25 mouse cellular contexts compared by ENCODE assay signal in genomic region chr5:121541235-121541634, GRCm38 (mm10). TPM values are rescaled to one million over a fixed set of nuclear protein-coding genes. Genes with fewer than 3 reads are reported as not detected.
DNase-seq lines count a peak whose midpoint lies in the region; ATAC-seq and TF ChIP-seq lines count a peak whose summit lies in the region.
"Had no signal": no experiment of that assay in that cellular context is flagged by ENCODE, and none has a peak within 500 bp of the region (broad histone marks: within the 10 kb centered on the region; RNA-seq: fewer than 3 reads in every experiment).

No protein-coding gene starts in this region.

- 80% methylated on average over 7 of the region's 7 CpGs for WGBS in lung, embryonic 14.5 days
- WGBS in heart, embryonic 11.5 days (ENCODE audit: insufficient replicate concordance) = 89% methylated on average over 7 of the region's 7 CpGs
- WGBS in midbrain, embryonic 14.5 days = 87% methylated on average over 7 of the region's 7 CpGs

- H3K36me3 ChIP-seq in lung, embryonic 14.5 days (ENCODE audit: insufficient read depth) = peaks cover 24% of the 10 kb centered on the region
- 0 out of 2 replicates have a peak, but pooled peaks cover 2% of the 10 kb centered on the region for H3K36me3 ChIP-seq in heart, embryonic 11.5 days (ENCODE audit: control insufficient read depth, insufficient read depth, low read length)
- peaks cover 18% of the 10 kb centered on the region for H3K36me3 ChIP-seq in midbrain, embryonic 14.5 days (ENCODE audit: control insufficient read depth, insufficient read depth, low read length)

- no peak overlapping the region for H3K4me3 ChIP-seq in gastrocnemius, adult 2 months
- no peak overlapping the region for H3K4me3 ChIP-seq in lung, embryonic 14.5 days (ENCODE audit: low read depth, low read length)
- H3K4me3 ChIP-seq in heart, embryonic 11.5 days (ENCODE audit: low read depth, low read length) = no peak overlapping the region
- H3K4me3 ChIP-seq in midbrain, embryonic 14.5 days (replicated peaks; ENCODE audit: low read depth, low read length) = no peak overlapping the region
- H3K4me3 ChIP-seq: embryonic facial prominence, embryonic 15.5 days; forebrain, embryonic 10.5 days; liver, embryonic 15.5 days had no signal

- H3K9ac ChIP-seq in lung, embryonic 14.5 days = no peak overlapping the region
- no peak overlapping the region for H3K9ac ChIP-seq in heart, embryonic 11.5 days (ENCODE audit: low read depth, low read length)
- H3K9ac ChIP-seq in midbrain, embryonic 14.5 days (replicated peaks; ENCODE audit: low read length) = no peak overlapping the region
- H3K9ac ChIP-seq: embryonic facial prominence, embryonic 15.5 days; liver, embryonic 15.5 days had no signal

- no peaks in the 10 kb centered on the region for H3K27me3 ChIP-seq in lung, embryonic 14.5 days (ENCODE audit: insufficient read depth, low read length)
- no peaks in the 10 kb centered on the region for H3K27me3 ChIP-seq in heart, embryonic 11.5 days (ENCODE audit: control insufficient read depth, insufficient read depth, low read length)
- H3K27me3 ChIP-seq in midbrain, embryonic 14.5 days (ENCODE audit: control insufficient read depth, insufficient read depth, low read length) = no peaks in the 10 kb centered on the region
- H3K27me3 ChIP-seq: embryonic facial prominence, embryonic 15.5 days; liver, embryonic 15.5 days had no signal

- H3K27ac ChIP-seq in gastrocnemius, adult 2 months = no peak overlapping the region
- no peak overlapping the region for H3K27ac ChIP-seq in lung, embryonic 14.5 days (ENCODE audit: low read depth)
- H3K27ac ChIP-seq in heart, embryonic 11.5 days (ENCODE audit: low read depth, low read length) = no peak overlapping the region
- H3K27ac ChIP-seq in midbrain, embryonic 14.5 days (replicated peaks; ENCODE audit: low read depth, low read length) = no peak overlapping the region
- H3K27ac ChIP-seq: embryonic facial prominence, embryonic 15.5 days; forebrain, embryonic 10.5 days; liver, embryonic 15.5 days had no signal

- ATAC-seq in lung, embryonic 14.5 days (ENCODE audit: insufficient read depth) = no peak
- ATAC-seq in heart, embryonic 11.5 days (replicated peaks; ENCODE audit: insufficient number of reproducible peaks, low FRiP score, low TSS enrichment) = no peak
- ATAC-seq in midbrain, embryonic 14.5 days (ENCODE audit: low FRiP score, low TSS enrichment) = no peak

- TF ChIP-seq CTCF in gastrocnemius, adult 2 months (IDR thresholded peaks at IDR 0.05) = 0 out of 2 replicates have a peak, but pooled peaks have one; percentile 1
- 0 out of 2 replicates have a peak, but pooled peaks have one; percentile 11 for TF ChIP-seq CTCF in lung, embryonic 14.5 days (IDR thresholded peaks at IDR 0.05; ENCODE audit: low read depth)

- H3K4me1 ChIP-seq in lung, embryonic 14.5 days (ENCODE audit: insufficient read depth) = peaks cover 4% of the 10 kb centered on the region; the same call in 1 of the 2 replicates
- H3K4me1 ChIP-seq in heart, embryonic 11.5 days (ENCODE audit: control insufficient read depth, insufficient read depth, low read length) = peaks cover 12% of the 10 kb centered on the region
- H3K4me1 ChIP-seq in midbrain, embryonic 14.5 days (ENCODE audit: control insufficient read depth, insufficient read depth, low read length) = peaks cover 18% of the 10 kb centered on the region

- H3K4me2 ChIP-seq in lung, embryonic 14.5 days = no peak overlapping the region
- no peak overlapping the region for H3K4me2 ChIP-seq in heart, embryonic 11.5 days
- no peak overlapping the region for H3K4me2 ChIP-seq in midbrain, embryonic 14.5 days (ENCODE audit: low read length)
- H3K4me2 ChIP-seq: embryonic facial prominence, embryonic 15.5 days; liver, embryonic 15.5 days had no signal

- no peaks in the 10 kb centered on the region for H3K9me3 ChIP-seq in lung, embryonic 14.5 days (ENCODE audit: low read depth, low read length)
- H3K9me3 ChIP-seq in heart, embryonic 11.5 days (replicated peaks; ENCODE audit: control insufficient read depth, low read length) = no peaks in the 10 kb centered on the region
- H3K9me3 ChIP-seq in midbrain, embryonic 14.5 days (ENCODE audit: control insufficient read depth, low read length) = no peaks in the 10 kb centered on the region
- H3K9me3 ChIP-seq: embryonic facial prominence, embryonic 15.5 days; forebrain, embryonic 10.5 days; liver, embryonic 15.5 days had no signal

- DNase-seq in gastrocnemius, adult 2 months = no peak
- no peak for DNase-seq in gastrocnemius, adult 18-20 months (ENCODE audit: low spot score)
- DNase-seq in lung, embryonic 14.5 days = no peak
- DNase-seq in lung, postnatal 25 days (ENCODE audit: low spot score) = no peak
- peak; percentile 66 for DNase-seq in ES-CJ7 (ENCODE audit: low read depth, low spot score)
- DNase-seq in induced T-regulatory cell, adult 2 months (ENCODE audit: low read depth) = peak; percentile 27
- DNase-seq in midbrain, embryonic 14.5 days = no peak
- DNase-seq: adrenal gland, postnatal 10 days; cerebellum, adult 11-12 months; cerebellum, postnatal 14 days; gastrocnemius, postnatal 10 days; kidney, adult 9 months; lung, postnatal 36 days had no signal

- intact Hi-C loops in gastrocnemius, adult 2 months (cut with DNase I) = no loop called here

RNA-seq across cellular contexts. Expression of gene Adam1a, which starts 4.0 kb away (rescaled TPM):
- total RNA-seq in gastrocnemius, adult 2 months (2021) = 1 to 10 TPM; 2.0 to 3.0 TPM
- 1 to 10 TPM; 1.7 to 2.0 TPM for total RNA-seq in gastrocnemius, adult 18-20 months (2021)
- 1.6 and 1.7 TPM in 2 replicates for polyA plus RNA-seq in lung, embryonic 14.5 days (2014; fragmentation: Nextera tagmentation; extraction: Ambion mirVana)
- 1.0 and 1.3 TPM in 2 replicates for polyA plus RNA-seq in heart, embryonic 11.5 days (2014; fragmentation: Nextera tagmentation; extraction: Ambion mirVana)
- 6.8 and 6.9 TPM in 2 replicates for polyA plus RNA-seq in midbrain, embryonic 14.5 days (2014; fragmentation: Nextera tagmentation; extraction: Ambion mirVana)

RNA-seq across cellular contexts. Expression of gene Gm42878, which starts 4.0 kb away (rescaled TPM):
- not detected for total RNA-seq in gastrocnemius, adult 2 months (2021)
- total RNA-seq in gastrocnemius, adult 18-20 months (2021) = not detected
- not detected in 2 replicates for polyA plus RNA-seq in lung, embryonic 14.5 days (2014; fragmentation: Nextera tagmentation; extraction: Ambion mirVana)
- not detected in 2 replicates for polyA plus RNA-seq in heart, embryonic 11.5 days (2014; fragmentation: Nextera tagmentation; extraction: Ambion mirVana)
- not detected in 2 replicates for polyA plus RNA-seq in midbrain, embryonic 14.5 days (2014; fragmentation: Nextera tagmentation; extraction: Ambion mirVana)
- total RNA-seq: gastrocnemius, postnatal 10 days; heart, adult 8-10 months; hematopoietic stem cell, adult 5-6 weeks; layer of hippocampus, postnatal 25 days; left cerebral cortex, postnatal 25 days; megakaryocyte-erythroid progenitor cell, adult 5-6 weeks had no signal
- polyA plus RNA-seq: C2C12; embryonic facial prominence, embryonic 15.5 days; forebrain, embryonic 10.5 days; liver, embryonic 15.5 days; stomach, embryonic 16.5 days had no signal

RNA-seq across cellular contexts. Expression of gene Mapkapk5, which starts 4.5 kb away (rescaled TPM):
- total RNA-seq in gastrocnemius, adult 2 months (2021) = 100 to 1,000 TPM; 100 to 131 TPM
- total RNA-seq in gastrocnemius, adult 18-20 months (2021) = 100 to 1,000 TPM; 133 to 140 TPM
- polyA plus RNA-seq in lung, embryonic 14.5 days (2014; fragmentation: Nextera tagmentation; extraction: Ambion mirVana) = 55.1 and 57.5 TPM in 2 replicates
- 43.6 and 45.7 TPM in 2 replicates for polyA plus RNA-seq in heart, embryonic 11.5 days (2014; fragmentation: Nextera tagmentation; extraction: Ambion mirVana)
- polyA plus RNA-seq in midbrain, embryonic 14.5 days (2014; fragmentation: Nextera tagmentation; extraction: Ambion mirVana) = 58.3 and 68.8 TPM in 2 replicates

RNA-seq across cellular contexts. Expression of gene Adam1b, which starts 38.0 kb away (rescaled TPM):
- not detected for total RNA-seq in gastrocnemius, adult 2 months (2021)
- total RNA-seq in gastrocnemius, adult 18-20 months (2021) = not detected
- polyA plus RNA-seq in lung, embryonic 14.5 days (2014; fragmentation: Nextera tagmentation; extraction: Ambion mirVana) = 0.11 TPM in 1 of 2 replicates, not detected in the other
- polyA plus RNA-seq in heart, embryonic 11.5 days (2014; fragmentation: Nextera tagmentation; extraction: Ambion mirVana) = 0.29 and 0.45 TPM in 2 replicates
- 0.08 TPM in 1 of 2 replicates, not detected in the other for polyA plus RNA-seq in midbrain, embryonic 14.5 days (2014; fragmentation: Nextera tagmentation; extraction: Ambion mirVana)
- total RNA-seq: adrenal gland, postnatal 10 days; gastrocnemius, postnatal 10 days; heart, adult 8-10 months; hematopoietic stem cell, adult 5-6 weeks had no signal
- polyA plus RNA-seq: C2C12; embryonic facial prominence, embryonic 15.5 days; forebrain, embryonic 10.5 days; large intestine, adult 2 months; liver, embryonic 15.5 days had no signal

RNA-seq across cellular contexts. Expression of gene Aldh2, which starts 52.4 kb away (rescaled TPM):
- total RNA-seq in gastrocnemius, adult 2 months (2021) = 100 to 1,000 TPM; 116 to 287 TPM
- total RNA-seq in gastrocnemius, adult 18-20 months (2021) = 100 to 1,000 TPM; 172 to 203 TPM
- polyA plus RNA-seq in lung, embryonic 14.5 days (2014; fragmentation: Nextera tagmentation; extraction: Ambion mirVana) = 123 and 125 TPM in 2 replicates
- 24.6 and 39.3 TPM in 2 replicates for polyA plus RNA-seq in heart, embryonic 11.5 days (2014; fragmentation: Nextera tagmentation; extraction: Ambion mirVana)
- 41.8 and 64.1 TPM in 2 replicates for polyA plus RNA-seq in midbrain, embryonic 14.5 days (2014; fragmentation: Nextera tagmentation; extraction: Ambion mirVana)

Comparison
In these comparisons a context has a peak if more than half of its experiments do, and no peak if none do; other contexts are left out.
1. DNase-seq: peak in ES-CJ7 (single experiment) and induced T-regulatory cell, adult 2 months (single experiment); none in gastrocnemius, adult 2 months (single experiment), gastrocnemius, adult 18-20 months (single experiment), lung, embryonic 14.5 days (single experiment), lung, postnatal 25 days (single experiment) and midbrain, embryonic 14.5 days (single experiment).